Mouse (Mus musculus) CH12.LX (cell line): ENCODE data around the gene Gm20388. TPM values are rescaled to one million over a fixed set of nuclear protein-coding genes. Genes with fewer than 3 reads are reported as not detected.

Source experiments
- DNase-seq: peaks from one replicate; pipeline ENCODE4 v3.0.0-alpha.2; 2013; ENCODE audit errors: extremely low read depth
- H3K27ac ChIP-seq: 2 replicates; pipeline ENCODE4 v1.5.1; 2012; ENCODE audit warnings: low read depth, mild to moderate bottlenecking, control low read depth, moderate library complexity; ENCODE audit not compliant: insufficient read depth
- H3K27me3 ChIP-seq: replicated peaks from 2 replicates; pipeline ENCODE3; 2012; ENCODE audit warnings: inconsistent platforms
- H3K36me3 ChIP-seq, 2 experiments: replicated peaks in 1 of 2; 2 replicates each; pipeline versions ENCODE3 to v1.6.1; 2012; ENCODE audit warnings: inconsistent platforms in 1 of 2, low read length in 1 of 2, mild to moderate bottlenecking in 1 of 2, mixed read lengths in 1 of 2, moderate library complexity in 1 of 2; ENCODE audit not compliant: control insufficient read depth in 1 of 2, insufficient read depth in 1 of 2
- H3K4me1 ChIP-seq, 2 experiments: 2 replicates each; pipeline ENCODE4 v1.6.1; 2012; ENCODE audit warnings: inconsistent platforms in 1 of 2, moderate library complexity in 1 of 2; ENCODE audit not compliant: insufficient read depth in 2 of 2, control insufficient read depth in 1 of 2
- H3K4me2 ChIP-seq: 2 replicates; pipeline ENCODE4 v1.6.1; 2012; ENCODE audit warnings: low read depth, mild to moderate bottlenecking, control low read depth; ENCODE audit not compliant: poor library complexity, insufficient read depth, severe bottlenecking
- H3K4me3 ChIP-seq, 3 experiments: fragments of 150-350 bp in 1 of 3; sonication (generic) in 1 of 3; replicated peaks in 1 of 3; 2 replicates each; pipeline versions ENCODE3 to v1.5.1; 2011 to 2012; ENCODE audit warnings: low read depth in 2 of 3, low read length in 2 of 3, mild to moderate bottlenecking in 2 of 3, moderate library complexity in 2 of 3, control low read depth in 1 of 3, improper control_type of control experiment in 1 of 3, inconsistent platforms in 1 of 3, mixed read lengths in 1 of 3; ENCODE audit not compliant: poor library complexity in 1 of 3
- H3K79me2 ChIP-seq: replicated peaks from 2 replicates; pipeline ENCODE4 v1.6.1; 2012; ENCODE audit warnings: mild to moderate bottlenecking, moderate library complexity; ENCODE audit not compliant: control insufficient read depth, poor library complexity, insufficient read depth, severe bottlenecking; ENCODE audit errors: extremely low read depth
- H3K9ac ChIP-seq: 2 replicates; pipeline ENCODE4 v1.6.1; 2012; ENCODE audit warnings: low read depth, mild to moderate bottlenecking, control low read depth, moderate library complexity; ENCODE audit not compliant: insufficient read depth
- H3K9me3 ChIP-seq: replicated peaks from 2 replicates; pipeline ENCODE3; 2012; ENCODE audit warnings: low read length, inconsistent platforms, mixed read lengths
- CHD1 ChIP-seq: IDR thresholded peaks from 2 replicates; pipeline ENCODE4 v1.6.1; 2012; ENCODE audit warnings: low read depth, low read length, improper control_type of control experiment, inconsistent platforms
- CHD2 ChIP-seq: IDR thresholded peaks from 2 replicates; pipeline ENCODE4 v1.6.1; 2011; ENCODE audit warnings: low read length, improper control_type of control experiment
- ELF1 ChIP-seq: IDR thresholded peaks from 2 replicates; pipeline ENCODE4 v1.6.1; 2014; ENCODE audit warnings: low read depth, mild to moderate bottlenecking, inconsistent platforms, low read length, improper control_type of control experiment
- EP300 ChIP-seq: IDR thresholded peaks from 2 replicates; pipeline ENCODE4 v1.6.1; 2011; ENCODE audit warnings: low read length, improper control_type of control experiment
- IRF4 ChIP-seq: IDR thresholded peaks from 2 replicates; pipeline ENCODE4 v1.6.1; 2014; ENCODE audit warnings: low read depth, mild to moderate bottlenecking, inconsistent platforms, low read length, improper control_type of control experiment
- JUN ChIP-seq: IDR thresholded peaks from 2 replicates; pipeline ENCODE4 v1.6.1; 2011; ENCODE audit warnings: low read depth, mild to moderate bottlenecking, low read length, improper control_type of control experiment, moderate library complexity; ENCODE audit not compliant: insufficient read depth
- JUND ChIP-seq: conservative IDR thresholded peaks from 2 replicates; pipeline ENCODE4 v1.6.1; 2011; ENCODE audit warnings: low read depth, low read length, improper control_type of control experiment
- KAT2A ChIP-seq: IDR thresholded peaks from 2 replicates; pipeline ENCODE4 v1.6.1; 2012; ENCODE audit warnings: low read length, improper control_type of control experiment, inconsistent platforms; ENCODE audit not compliant: insufficient replicate concordance
- MAFK ChIP-seq: IDR thresholded peaks from 2 replicates; pipeline ENCODE4 v1.6.1; 2011; ENCODE audit warnings: low read length, improper control_type of control experiment; ENCODE audit not compliant: insufficient replicate concordance
- MEF2A ChIP-seq: IDR thresholded peaks from 2 replicates; pipeline ENCODE4 v1.6.1; 2014; ENCODE audit warnings: low read depth, mild to moderate bottlenecking, inconsistent platforms, low read length, improper control_type of control experiment, borderline replicate concordance
- MXI1 ChIP-seq: IDR thresholded peaks from 2 replicates; pipeline ENCODE4 v1.6.1; 2011; ENCODE audit warnings: mild to moderate bottlenecking, low read depth, low read length, improper control_type of control experiment
- NELFE ChIP-seq: IDR thresholded peaks from 2 replicates; pipeline ENCODE4 v1.6.1; 2011; ENCODE audit warnings: low read depth, low read length, improper control_type of control experiment
- PAX5 ChIP-seq: IDR thresholded peaks from 2 replicates; pipeline ENCODE4 v1.6.1; 2012; ENCODE audit warnings: low read length, inconsistent platforms, mixed read lengths
- POLR2A ChIP-seq: IDR thresholded peaks from 2 replicates; pipeline ENCODE4 v1.6.1; 2011; ENCODE audit warnings: low read depth, mild to moderate bottlenecking, improper control_type of control experiment, low read length
- POLR2AphosphoS2 ChIP-seq: IDR thresholded peaks from 2 replicates; pipeline ENCODE4 v1.6.1; 2011; ENCODE audit warnings: low read depth, low read length, improper control_type of control experiment
- RAD21 ChIP-seq: IDR thresholded peaks from 2 replicates; pipeline ENCODE4 v1.6.1; 2011; ENCODE audit warnings: low read depth, mild to moderate bottlenecking, low read length, improper control_type of control experiment, moderate library complexity
- SIN3A ChIP-seq: IDR thresholded peaks from 2 replicates; pipeline ENCODE4 v1.6.1; 2012; ENCODE audit warnings: low read length, improper control_type of control experiment, inconsistent platforms
- TCF12 ChIP-seq: IDR thresholded peaks from 2 replicates; pipeline ENCODE4 v1.6.1; 2014; ENCODE audit warnings: low read depth, mild to moderate bottlenecking, inconsistent platforms, low read length, improper control_type of control experiment
- UBTF ChIP-seq: IDR thresholded peaks from 2 replicates; pipeline ENCODE4 v1.6.1; 2012; ENCODE audit warnings: low read depth, mild to moderate bottlenecking, inconsistent platforms, low read length, improper control_type of control experiment, moderate library complexity
- USF2 ChIP-seq: conservative IDR thresholded peaks from 2 replicates; pipeline ENCODE4 v1.6.1; 2011; ENCODE audit warnings: low read depth, low read length, improper control_type of control experiment
- ZKSCAN1 ChIP-seq: IDR thresholded peaks from 2 replicates; pipeline ENCODE4 v1.6.1; 2012; ENCODE audit warnings: low read depth, inconsistent platforms, low read length, improper control_type of control experiment, borderline replicate concordance
- ZMIZ1 ChIP-seq: IDR thresholded peaks from 2 replicates; pipeline ENCODE4 v1.6.1; 2012; ENCODE audit warnings: low read depth, mild to moderate bottlenecking, inconsistent platforms, low read length, improper control_type of control experiment
- ZNF384 ChIP-seq: IDR thresholded peaks from 2 replicates; pipeline ENCODE4 v1.6.1; 2012; ENCODE audit warnings: low read depth, low read length, improper control_type of control experiment, inconsistent platforms
- dilution Hi-C: fragments of 300-500 bp; cut with MboI; formaldehyde crosslinking; loops from 2 replicates; pipeline ENCODE4 v1.14.3; 2020; ENCODE audit warnings: low sequenced_read_pairs; ENCODE audit not compliant: extremely low pct_unique_long_range_greater_than_20kb, extremely low pct_ligation_motif_present
- in situ Hi-C: fragments of 300-500 bp; cut with MboI; formaldehyde crosslinking; loops from 3 replicates; pipeline ENCODE4 v1.14.3; 2019; ENCODE audit warnings: low sequenced_read_pairs, low pct_ligation_motif_present, low pct_unique_long_range_greater_than_20kb, mixed read lengths
- polyA plus RNA-seq: library from polyadenylated mRNA; unstranded; fragments of >175 nt; gene quantifications from 2 replicates; pipeline ENCODE4 v1.2.1, GENCODE M21; 2012; ENCODE audit warnings: low read depth; ENCODE audit not compliant: insufficient read length
- total RNA-seq, 2 experiments: library from RNA; depleted of rRNA; stranded (reverse); fragments of 300-350 nt in 1 of 2; fragments of >200 nt in 1 of 2; gene quantifications; 2 replicates each; pipeline ENCODE4 v1.2.3; 2012 to 2014

Gm20388 gene
- total and polyA plus RNA-seq, 3 experiments, result 14.8 to 26.3 (median 22.2) TPM

GRCm38 (mm10) chr8:121192451-121192850 is 1281.8 kb downstream of the Gm20388 start:
- DNase-seq, result no peak
- no peaks in the 10 kb centered on the region for H3K9me3 ChIP-seq
- peaks cover 92% of the 10 kb centered on the region for H3K27me3 ChIP-seq
- H3K4me1 ChIP-seq, result peaks cover 0 to 2% of the 10 kb centered on the region in 2 experiments; a peak in 1 of 4 replicates
- H3K9ac ChIP-seq, result no peak overlapping the region
- dilution Hi-C loops (no loop called here), in situ Hi-C loops (no loop called here)
- H3K4me2 ChIP-seq, result peak overlapping the region; percentile 42; the same call in 1 of the 2 replicates
- no peak overlapping the region for H3K27ac ChIP-seq
- H3K79me2 ChIP-seq, result no peaks in the 10 kb centered on the region
- H3K36me3 ChIP-seq, result no peaks in the 10 kb centered on the region
- no peak overlapping the region for H3K4me3 ChIP-seq
- no peak for TF ChIP-seq ZNF384
- TF ChIP-seq RAD21, result no peak
- TF ChIP-seq MAFK, result no peak
- no peak for TF ChIP-seq KAT2A
- no peak for TF ChIP-seq ZKSCAN1
- no peak for TF ChIP-seq JUN
- TF ChIP-seq TCF12, result no peak
- TF ChIP-seq JUND, result no peak
- no peak for TF ChIP-seq POLR2A
- TF ChIP-seq NELFE, result no peak
- TF ChIP-seq UBTF, result no peak
- no peak for TF ChIP-seq MEF2A
- no peak for TF ChIP-seq IRF4
- TF ChIP-seq ZMIZ1, result no peak
- TF ChIP-seq, all 38 proteins: peak for 0

- TF ChIP-seq SIN3A (no peak), ELF1 (no peak), NELFE (no peak), MXI1 (no peak), TCF12 (no peak), USF2 (no peak), ZKSCAN1 (no peak), RAD21 (no peak), ZMIZ1 (no peak), POLR2AphosphoS2 (no peak), EP300 (no peak), PAX5 (no peak), CHD2 (no peak), CHD1 (no peak)
- TF ChIP-seq, all 38 proteins: peak for 0
- no peak overlapping the region for H3K27ac ChIP-seq
- no peaks in the 10 kb centered on the region for H3K9me3 ChIP-seq
- H3K4me2 ChIP-seq, result no peak overlapping the region
- no peak overlapping the region for H3K4me3 ChIP-seq
- no peaks in the 10 kb centered on the region for H3K79me2 ChIP-seq
- no peak for DNase-seq
- H3K4me1 ChIP-seq, result no peaks in the 10 kb centered on the region
- peaks cover 93% of the 10 kb centered on the region for H3K27me3 ChIP-seq
- in situ Hi-C loops, result no loop called here
- H3K9ac ChIP-seq, result no peak overlapping the region
- dilution Hi-C loops, result no loop called here
- H3K36me3 ChIP-seq, result no peaks in the 10 kb centered on the region
These were observed 1285.3 kb downstream of the Gm20388 start for GRCm38 (mm10) chr8:121195970-121196369.
